Mouse (Mus musculus) left cerebral cortex, adult 18-20 months (tissue): ENCODE measurements around the gene Txnrd2. TPM values are rescaled to one million over a fixed set of nuclear protein-coding genes. Genes with fewer than 3 reads are reported as not detected.

Experiments used
- DNase-seq, 2 experiments: peaks; one replicate each; pipeline ENCODE4 v3.0.0; 2021 to 2022; ENCODE audit warnings: low spot score in 2 of 2, mixed read lengths in 1 of 2
- total RNA-seq, 2 experiments: library from RNA; stranded (reverse); gene quantifications; 2 replicates each; pipeline ENCODE4 v1.2.3; 2021

The Txnrd2 gene
- total RNA-seq, 2 experiments from 2014 or later = 19.4 to 21.3 TPM

DNA sequence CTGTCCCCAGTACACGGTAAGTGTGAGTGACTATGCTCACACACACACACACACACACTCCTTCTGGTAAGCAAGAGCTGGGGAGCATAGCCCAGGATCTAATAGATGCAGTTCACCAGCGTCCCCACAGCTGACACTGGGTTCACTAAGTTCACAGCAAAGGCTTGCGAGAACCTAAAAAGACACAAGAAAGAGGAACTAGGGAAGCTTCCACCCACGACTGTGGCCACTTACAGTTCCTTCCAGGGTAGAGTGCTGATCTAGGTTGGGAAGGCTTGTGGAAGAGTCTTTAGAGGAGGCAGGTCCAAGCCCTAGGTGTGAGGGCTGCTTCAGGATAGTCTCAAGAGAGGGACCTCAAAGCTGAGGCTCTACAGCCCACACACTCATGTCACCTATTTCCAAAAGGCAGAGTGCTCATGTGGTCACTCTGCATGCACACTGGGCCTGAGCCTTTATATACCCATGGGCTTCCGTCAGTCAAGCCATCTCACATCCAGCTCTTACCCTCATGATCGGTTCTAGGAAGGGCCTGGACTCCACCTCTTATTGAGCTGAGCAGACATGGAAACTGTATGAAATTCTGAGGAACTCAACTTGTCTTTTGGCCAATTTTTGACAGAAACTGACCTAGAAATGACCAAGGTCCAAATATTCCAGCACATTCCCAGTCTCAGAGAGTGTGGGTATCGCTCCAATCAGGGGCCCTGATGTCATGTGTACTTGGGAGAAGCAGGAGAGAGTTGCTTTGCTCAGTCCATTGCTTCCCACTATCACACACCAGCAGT is 13.0 kb upstream of the Txnrd2 start:
- no peak for DNase-seq

DNA sequence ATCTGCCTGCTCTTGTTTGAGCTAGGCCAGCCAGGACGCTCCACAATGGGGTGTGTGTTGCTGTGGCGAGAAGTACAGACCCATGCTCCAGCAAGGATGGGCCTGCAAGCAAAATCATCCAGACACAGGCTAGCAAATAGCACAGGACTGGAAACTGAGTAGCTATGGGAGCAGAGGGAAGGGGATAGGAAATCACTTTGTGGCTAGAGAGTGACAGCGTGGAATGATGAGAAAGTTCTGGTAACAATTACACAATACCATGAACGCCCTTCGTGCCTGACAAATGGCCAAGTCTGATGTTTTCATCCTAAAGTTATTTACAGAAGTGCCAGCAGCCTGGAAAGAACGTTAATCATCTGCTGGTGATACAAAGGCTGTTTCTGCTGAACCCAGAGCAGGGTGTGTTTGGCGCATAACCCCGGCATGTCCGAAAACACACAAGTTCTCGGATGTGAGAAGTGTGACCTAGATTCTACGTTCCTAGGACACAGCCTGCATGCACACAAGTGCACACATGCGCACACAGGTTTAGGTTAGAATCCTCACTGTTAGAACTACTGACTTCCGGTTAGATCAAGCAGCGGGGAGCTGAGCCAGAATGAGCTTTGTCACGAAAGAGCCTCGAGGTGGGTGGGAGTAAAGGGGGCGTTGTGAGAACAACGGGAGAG is 10.0 kb upstream of the Txnrd2 start:
- peak; percentile 68 to 78 for DNase-seq

DNA sequence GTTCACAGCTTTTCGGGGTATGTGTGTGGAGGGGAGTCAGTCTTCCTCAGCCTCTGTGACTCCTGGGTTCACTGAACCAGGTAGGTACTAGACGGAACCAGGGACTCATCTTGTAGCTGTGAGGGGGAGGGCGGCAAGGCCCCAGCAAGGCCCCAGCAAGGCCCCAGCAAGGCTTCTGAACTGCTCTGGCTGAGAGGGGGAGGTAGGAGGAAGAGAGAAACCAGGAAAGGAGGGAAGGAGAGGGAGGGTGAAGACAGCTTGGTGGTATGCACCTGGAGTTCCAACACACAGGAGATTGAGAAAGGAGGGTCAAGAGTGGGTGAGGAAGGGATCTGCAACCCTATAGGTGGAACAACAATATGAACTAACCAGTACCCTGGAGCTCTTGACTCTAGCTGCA is 9.3 kb upstream of the Txnrd2 start:
- no peak for DNase-seq

DNA sequence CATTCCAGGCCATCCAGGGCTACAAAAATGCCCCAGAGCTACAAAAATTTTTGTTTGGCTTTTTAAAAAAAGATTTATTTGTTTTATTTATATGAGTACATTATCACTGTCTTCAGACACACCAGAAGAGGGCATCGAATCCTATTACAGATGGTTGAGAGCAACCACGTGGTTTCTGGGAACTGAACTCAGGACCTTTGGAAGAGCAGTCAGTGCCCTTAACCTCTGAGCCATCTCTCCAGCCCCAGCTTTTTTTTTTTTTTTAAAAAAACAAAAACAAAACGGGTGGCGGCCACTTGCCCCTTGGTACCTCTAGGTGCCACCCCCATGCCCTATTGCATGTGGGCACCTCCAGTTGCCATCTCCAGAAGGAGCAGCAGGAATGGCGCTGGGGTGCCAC is 8.7 kb upstream of the Txnrd2 start:
- DNase-seq = no peak

DNA sequence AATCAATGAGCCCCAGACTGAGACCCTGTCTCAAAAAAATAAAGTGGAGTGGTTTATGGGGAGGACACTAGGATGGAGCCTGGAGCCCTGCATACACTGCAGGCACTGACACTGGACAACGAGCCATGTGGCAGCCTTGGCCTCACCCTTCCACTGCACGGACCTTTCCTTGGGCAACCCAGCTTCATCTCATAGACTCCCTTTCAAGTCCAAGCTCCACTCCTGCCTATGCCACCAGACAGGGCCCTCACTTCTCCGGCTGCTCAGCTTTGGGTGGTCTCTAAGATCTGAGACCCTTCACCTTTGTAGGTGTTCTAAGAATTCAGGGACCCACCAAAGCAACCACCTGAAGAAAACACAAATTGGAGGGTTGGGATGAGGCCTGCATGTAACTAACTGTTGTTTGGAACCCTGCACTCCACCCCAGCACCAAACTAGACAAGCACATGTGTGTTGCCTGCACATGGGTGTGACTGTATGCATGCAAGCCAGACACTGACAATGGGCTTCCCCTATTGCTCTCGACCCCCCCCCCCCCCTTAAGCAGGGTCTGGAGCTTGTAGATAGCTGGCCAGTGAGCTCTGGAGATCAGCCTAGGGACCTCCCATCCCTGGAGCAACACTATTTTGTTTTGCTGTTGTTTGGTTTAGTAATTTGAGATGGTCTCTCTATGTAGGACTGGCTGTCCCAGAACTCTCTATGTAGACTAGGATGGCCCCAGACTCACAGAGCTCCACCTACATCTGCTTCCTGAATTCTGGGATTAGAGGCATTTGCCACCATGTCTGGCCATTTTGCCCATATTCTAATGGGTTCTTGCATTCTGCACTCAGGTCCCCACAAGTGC is 7.2 kb upstream of the Txnrd2 start:
- no peak for DNase-seq

- DNase-seq = no peak
Observed at GRCm38 (mm10) chr16:18419603-18420026, 6.6 kb upstream of the Txnrd2 start.

- no peak for DNase-seq
Observed at GRCm38 (mm10) chr16:18420571-18420970, 5.6 kb upstream of the Txnrd2 start.

GRCm38 (mm10) chr16:18423203-18423914 is 2.8 kb upstream of the Txnrd2 start:
- no peak for DNase-seq

GRCm38 (mm10) chr16:18423915-18424265 is 2.3 kb upstream of the Txnrd2 start:
- DNase-seq = no peak

GRCm38 (mm10) chr16:18424364-18425045 is 1.7 kb upstream of the Txnrd2 start:
- no peak for DNase-seq

- no peak for DNase-seq
Observed at GRCm38 (mm10) chr16:18425475-18426214, 539 bp upstream of the Txnrd2 start.

- no peak for DNase-seq
Observed at GRCm38 (mm10) chr16:18426802-18427280, 657 bp downstream of the Txnrd2 start, which contains the start of gene Comt. Gene Comt (minus strand): TSS chr16:18426852.

- DNase-seq = no peak
Observed at GRCm38 (mm10) chr16:18428011-18428515, 1.9 kb downstream of the Txnrd2 start.

GRCm38 (mm10) chr16:18428516-18429042 is 2.4 kb downstream of the Txnrd2 start:
- DNase-seq = no peak

- no peak for DNase-seq
Observed at GRCm38 (mm10) chr16:18429641-18430040, 3.5 kb downstream of the Txnrd2 start.

GRCm38 (mm10) chr16:18430641-18431212 is 4.5 kb downstream of the Txnrd2 start:
- no peak for DNase-seq

DNA sequence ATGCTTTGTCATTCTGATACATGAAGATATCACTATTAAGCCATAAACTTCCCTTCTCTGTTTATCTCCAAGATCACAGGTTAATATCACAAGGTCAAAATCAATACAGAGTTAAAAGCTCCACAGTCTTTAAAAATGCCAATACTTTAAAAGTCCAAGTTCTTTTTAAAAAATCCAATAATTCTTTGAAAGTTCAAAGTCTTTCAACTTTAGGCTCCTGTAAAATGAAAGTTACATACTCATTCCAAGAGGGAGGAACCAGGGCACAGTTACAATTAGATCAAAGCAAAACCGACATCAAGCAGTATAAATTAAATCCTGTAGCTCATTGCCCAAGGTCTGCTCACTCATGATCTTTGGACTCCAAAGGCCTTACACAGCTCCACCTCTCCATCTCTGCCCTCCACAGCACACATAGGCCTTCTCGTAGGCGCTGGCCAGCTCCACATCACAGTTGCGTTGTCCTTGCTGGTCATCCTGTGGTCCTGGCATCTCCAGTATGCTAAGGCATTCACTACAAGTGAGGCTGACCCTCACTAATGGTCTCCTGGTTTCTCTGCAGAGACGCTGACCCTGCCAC is 7.2 kb downstream of the Txnrd2 start:
- DNase-seq = no peak

DNA sequence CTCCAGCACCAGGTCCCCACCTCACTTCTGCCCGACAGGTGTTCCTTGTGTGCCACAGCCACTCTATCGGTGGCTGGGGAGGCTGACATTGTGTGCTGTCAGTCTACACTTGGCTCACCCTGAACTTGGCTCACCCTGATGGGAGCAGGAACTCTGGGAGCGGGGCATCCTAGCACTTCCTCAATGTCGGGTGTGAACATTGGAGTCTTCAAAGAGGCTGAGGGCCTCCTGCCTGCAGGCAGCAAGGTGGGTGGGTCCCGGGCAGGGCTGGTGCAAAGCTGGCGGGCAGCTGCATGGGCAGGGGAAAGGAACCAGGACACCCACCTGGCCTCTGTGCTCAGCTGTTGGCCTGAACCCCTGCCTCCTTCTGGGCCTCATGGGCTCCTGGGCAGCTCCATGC is 9.9 kb downstream of the Txnrd2 start:
- DNase-seq = no peak
